In the genomic region with DNA sequence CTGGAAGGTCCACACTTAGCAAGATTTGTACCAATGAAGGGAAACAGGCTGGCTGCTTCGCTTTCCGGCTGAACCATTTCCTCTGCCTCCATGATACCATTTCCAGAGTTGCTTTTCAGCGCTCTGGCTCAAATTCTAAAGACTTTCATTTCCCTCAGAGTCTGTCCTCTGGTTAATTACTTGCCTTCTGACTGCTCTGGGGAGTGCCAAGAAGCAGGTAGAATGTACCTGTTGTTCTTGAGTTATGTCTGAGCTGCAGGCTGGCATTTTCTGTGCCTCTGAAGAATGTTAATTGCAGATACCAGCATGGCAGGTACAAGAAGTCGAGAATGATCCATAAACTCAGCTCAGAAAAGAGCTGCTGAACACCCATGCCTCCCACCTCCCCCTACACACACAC, we compare ENCODE assay signal across 16 mouse cellular contexts.
A peak's percentile ranks its signal among the peaks of the same experiment; 100 is the strongest.
DNase-seq lines count a peak whose midpoint lies in the region; ATAC-seq and TF ChIP-seq lines count a peak whose summit lies in the region.
"Had no signal": no experiment of that assay in that cellular context is flagged by ENCODE, and none has a peak within 500 bp of the region (broad histone marks: within the 10 kb centered on the region; RNA-seq: fewer than 3 reads in every experiment).

No protein-coding gene starts in this region.

- intact Hi-C loops in heart, adult 2 months (cut with DNase I): no loop called here
- intact Hi-C loops in left cerebral cortex, postnatal 36 days (cut with DNase I): no loop called here

- no peak for ATAC-seq in heart, embryonic 16.5 days (replicated peaks; ENCODE audit: extremely low read depth, insufficient read depth, low FRiP score)
- no peak for ATAC-seq in hindbrain, embryonic 12.5 days (ENCODE audit: low FRiP score)
- ATAC-seq: forebrain, embryonic 13.5 days; hindbrain, postnatal 0 days had no signal

- DNase-seq in heart, adult 2 months: no peak
- peak; percentile 45 for DNase-seq in kidney, adult 18-20 months
- peak; percentile 50 for DNase-seq in kidney, adult 9 months
- DNase-seq in limb, embryonic 10.5 days (ENCODE audit: low spot score): no peak
- no peak for DNase-seq in left cerebral cortex, postnatal 36 days (ENCODE audit: low spot score in 2 of 2)
- DNase-seq: adrenal gland, postnatal 25 days; cerebellum, adult 18-20 months; gastrocnemius, postnatal 36 days; heart, postnatal 14 days; lung, postnatal 14 days; thymus, adult 18-20 months had no signal

- no peak overlapping the region for H3K9ac ChIP-seq in heart, embryonic 16.5 days (ENCODE audit: low read length)
- no peak overlapping the region for H3K9ac ChIP-seq in heart, adult 2 months (ENCODE audit: low read depth, low read length)
- H3K9ac ChIP-seq in hindbrain, embryonic 12.5 days: no peak overlapping the region
- H3K9ac ChIP-seq: forebrain, embryonic 13.5 days; liver, embryonic 15.5 days had no signal

- no peak for TF ChIP-seq EP300 in heart, adult 2 months (IDR thresholded peaks at IDR 0.05; ENCODE audit: insufficient read depth, low read depth, low read length)

- H3K9me3 ChIP-seq in heart, embryonic 16.5 days (replicated peaks; ENCODE audit: control insufficient read depth, low read length): no peaks in the 10 kb centered on the region
- no peaks in the 10 kb centered on the region for H3K9me3 ChIP-seq in limb, embryonic 10.5 days (replicated peaks)
- no peaks in the 10 kb centered on the region for H3K9me3 ChIP-seq in hindbrain, embryonic 12.5 days (replicated peaks)
- H3K9me3 ChIP-seq: forebrain, embryonic 13.5 days; liver, embryonic 15.5 days had no signal

- no peaks in the 10 kb centered on the region for H3K36me3 ChIP-seq in heart, embryonic 16.5 days (ENCODE audit: control insufficient read depth, insufficient read depth)
- H3K36me3 ChIP-seq in heart, adult 2 months (ENCODE audit: control insufficient read depth, insufficient read depth, low read length): peaks cover 5% of the 10 kb centered on the region
- no peaks in the 10 kb centered on the region for H3K36me3 ChIP-seq in limb, embryonic 10.5 days
- no peaks in the 10 kb centered on the region for H3K36me3 ChIP-seq in hindbrain, embryonic 12.5 days
- H3K36me3 ChIP-seq: liver, embryonic 15.5 days had no signal

- no peak overlapping the region for H3K4me2 ChIP-seq in heart, embryonic 16.5 days (ENCODE audit: low read depth, low read length)
- no peak overlapping the region for H3K4me2 ChIP-seq in hindbrain, embryonic 12.5 days (replicated peaks)
- H3K4me2 ChIP-seq: forebrain, embryonic 13.5 days; liver, embryonic 15.5 days had no signal

- no peak overlapping the region for H3K4me3 ChIP-seq in heart, embryonic 16.5 days (ENCODE audit: low read length)
- H3K4me3 ChIP-seq in heart, adult 2 months: no peak overlapping the region
- H3K4me3 ChIP-seq in limb, embryonic 10.5 days: no peak overlapping the region
- no peak overlapping the region for H3K4me3 ChIP-seq in hindbrain, embryonic 12.5 days
- H3K4me3 ChIP-seq: forebrain, embryonic 13.5 days; liver, embryonic 15.5 days had no signal

- 62% methylated on average over 4 of the region's 4 CpGs for WGBS in heart, embryonic 16.5 days
- WGBS in heart, adult 2 months: 57% methylated on average over 4 of the region's 4 CpGs
- WGBS in limb, embryonic 10.5 days: 89% methylated on average over 4 of the region's 4 CpGs
- WGBS in hindbrain, embryonic 12.5 days: 68% methylated on average over 4 of the region's 4 CpGs

- TF ChIP-seq CTCF in heart, adult 2 months (IDR thresholded peaks at IDR 0.05): no peak

- peak overlapping the region; percentile 36 for H3K27ac ChIP-seq in heart, embryonic 16.5 days (ENCODE audit: low read length)
- no peak overlapping the region for H3K27ac ChIP-seq in heart, adult 2 months
- peak overlapping the region; percentile 25; the same call in 1 of the 2 replicates for H3K27ac ChIP-seq in limb, embryonic 10.5 days
- H3K27ac ChIP-seq in hindbrain, embryonic 12.5 days: no peak overlapping the region
- H3K27ac ChIP-seq: forebrain, embryonic 13.5 days; hindbrain, postnatal 0 days; liver, embryonic 15.5 days had no signal

- TF ChIP-seq POLR2A in heart, adult 2 months (IDR thresholded peaks at IDR 0.05; ENCODE audit: insufficient read depth, low read depth, low read length): no peak

- peaks cover 29% of the 10 kb centered on the region for H3K4me1 ChIP-seq in heart, embryonic 16.5 days (ENCODE audit: control insufficient read depth, insufficient read depth, low read length)
- H3K4me1 ChIP-seq in heart, adult 2 months (ENCODE audit: control insufficient read depth, insufficient read depth, low read length): peaks cover 18% of the 10 kb centered on the region
- peaks cover 33% of the 10 kb centered on the region for H3K4me1 ChIP-seq in limb, embryonic 10.5 days
- H3K4me1 ChIP-seq in hindbrain, embryonic 12.5 days: peaks cover 42% of the 10 kb centered on the region

- no peaks in the 10 kb centered on the region for H3K27me3 ChIP-seq in heart, embryonic 16.5 days (ENCODE audit: control insufficient read depth, insufficient read depth, low read length)
- H3K27me3 ChIP-seq in heart, adult 2 months (ENCODE audit: control insufficient read depth, insufficient read depth, low read length): no peaks in the 10 kb centered on the region
- no peaks in the 10 kb centered on the region for H3K27me3 ChIP-seq in limb, embryonic 10.5 days (ENCODE audit: low read depth, poor library complexity, severe bottlenecking)
- no peaks in the 10 kb centered on the region for H3K27me3 ChIP-seq in hindbrain, embryonic 12.5 days
- H3K27me3 ChIP-seq: forebrain, embryonic 13.5 days; liver, embryonic 15.5 days had no signal

- peaks cover 4% of the 10 kb centered on the region for H3K79me2 ChIP-seq in heart, adult 2 months (replicated peaks; ENCODE audit: control insufficient read depth, insufficient read depth, low read length)

Comparison
In these comparisons a context has a peak if more than half of its experiments do, and no peak if none do; other contexts are left out.
1. H3K27ac ChIP-seq: peak in heart, embryonic 16.5 days (single experiment) and limb, embryonic 10.5 days (single experiment); none in heart, adult 2 months (single experiment) and hindbrain, embryonic 12.5 days (single experiment).
2. DNase-seq: peak in kidney, adult 18-20 months (single experiment) and kidney, adult 9 months (single experiment); none in heart, adult 2 months (0 of 2), limb, embryonic 10.5 days (single experiment) and left cerebral cortex, postnatal 36 days (0 of 2).